Mouse (Mus musculus): ENCODE measurements at regions not wholly inside any gene's neighbourhood (a gene's known extent, or its start where the extent isn't known, plus 50 kb on each side); places are given as distances from the start of the nearest gene placed in this dataset.

- H3K4me3 ChIP-seq (replicated peaks; ENCODE audit: low read length): no peak overlapping the region
- H3K9me3 ChIP-seq (ENCODE audit: low read length): peaks cover 5% of the 10 kb centered on the region
- H3K4me1 ChIP-seq (replicated peaks; ENCODE audit: low read depth, low read length): no peaks in the 10 kb centered on the region
- H3K27me3 ChIP-seq (ENCODE audit: insufficient read depth, low read length): no peaks in the 10 kb centered on the region
- TF ChIP-seq CTCF (conservative IDR thresholded peaks at IDR 0.05; ENCODE audit: low read length) (no peak), NANOG (IDR thresholded peaks at IDR 0.05; ENCODE audit: borderline replicate concordance, low read length) (no peak), POU5F1 (IDR thresholded peaks at IDR 0.05; ENCODE audit: borderline replicate concordance, low read length) (no peak)
- no peaks in the 10 kb centered on the region for H3K36me3 ChIP-seq (ENCODE audit: insufficient read depth, low read length)
Measured at GRCm38 (mm10) chr12:112363349-112363748, 125.9 kb upstream of the A530016L24Rik start.

- TF ChIP-seq POU5F1 (IDR thresholded peaks at IDR 0.05; ENCODE audit: borderline replicate concordance, low read length) (no peak), NANOG (IDR thresholded peaks at IDR 0.05; ENCODE audit: borderline replicate concordance, low read length) (no peak), CTCF (conservative IDR thresholded peaks at IDR 0.05; ENCODE audit: low read length) (no peak)
- Histone ChIP-seq H3K36me3 (ENCODE audit: insufficient read depth, low read length) (no peaks in the 10 kb centered on the region), H3K9me3 (ENCODE audit: low read length) (peaks cover 5% of the 10 kb centered on the region), H3K4me3 (replicated peaks; ENCODE audit: low read length) (no peak overlapping the region), H3K27me3 (ENCODE audit: insufficient read depth, low read length) (peaks cover 17% of the 10 kb centered on the region), H3K4me1 (replicated peaks; ENCODE audit: low read depth, low read length) (no peaks in the 10 kb centered on the region)
Measured at GRCm38 (mm10) chr12:112367221-112367620, 122.0 kb upstream of the A530016L24Rik start.

GRCm38 (mm10) chr12:112368112-112368511, 121.1 kb upstream of the A530016L24Rik start:
- no peaks in the 10 kb centered on the region for H3K4me1 ChIP-seq (replicated peaks; ENCODE audit: low read depth, low read length)
- peaks cover 5% of the 10 kb centered on the region for H3K9me3 ChIP-seq (ENCODE audit: low read length)
- peaks cover 17% of the 10 kb centered on the region for H3K27me3 ChIP-seq (ENCODE audit: insufficient read depth, low read length)
- no peak overlapping the region for H3K4me3 ChIP-seq (replicated peaks; ENCODE audit: low read length)
- H3K36me3 ChIP-seq (ENCODE audit: insufficient read depth, low read length): no peaks in the 10 kb centered on the region
- TF ChIP-seq POU5F1 (IDR thresholded peaks at IDR 0.05; ENCODE audit: borderline replicate concordance, low read length) (no peak), NANOG (IDR thresholded peaks at IDR 0.05; ENCODE audit: borderline replicate concordance, low read length) (no peak), CTCF (conservative IDR thresholded peaks at IDR 0.05; ENCODE audit: low read length) (no peak)

- H3K4me3 ChIP-seq (replicated peaks; ENCODE audit: low read length): no peak overlapping the region
- TF ChIP-seq CTCF (conservative IDR thresholded peaks at IDR 0.05; ENCODE audit: low read length): no peak
- TF ChIP-seq NANOG (IDR thresholded peaks at IDR 0.05; ENCODE audit: borderline replicate concordance, low read length): no peak
- TF ChIP-seq POU5F1 (IDR thresholded peaks at IDR 0.05; ENCODE audit: borderline replicate concordance, low read length): no peak
- H3K27me3 ChIP-seq (ENCODE audit: insufficient read depth, low read length): peaks cover 17% of the 10 kb centered on the region
- no peaks in the 10 kb centered on the region for H3K4me1 ChIP-seq (replicated peaks; ENCODE audit: low read depth, low read length)
- peaks cover 4% of the 10 kb centered on the region for H3K9me3 ChIP-seq (ENCODE audit: low read length)
- H3K36me3 ChIP-seq (ENCODE audit: insufficient read depth, low read length): no peaks in the 10 kb centered on the region
Measured at GRCm38 (mm10) chr12:112369581-112370371, 119.5 kb upstream of the A530016L24Rik start.

GRCm38 (mm10) chr12:112372234-112373050, 116.8 kb upstream of the A530016L24Rik start:
- no peaks in the 10 kb centered on the region for H3K4me1 ChIP-seq (replicated peaks; ENCODE audit: low read depth, low read length)
- no peak overlapping the region for H3K4me3 ChIP-seq (replicated peaks; ENCODE audit: low read length)
- H3K27me3 ChIP-seq (ENCODE audit: insufficient read depth, low read length): peaks cover 17% of the 10 kb centered on the region
- TF ChIP-seq NANOG (IDR thresholded peaks at IDR 0.05; ENCODE audit: borderline replicate concordance, low read length) (no peak), CTCF (conservative IDR thresholded peaks at IDR 0.05; ENCODE audit: low read length) (no peak), POU5F1 (IDR thresholded peaks at IDR 0.05; ENCODE audit: borderline replicate concordance, low read length) (no peak)
- no peaks in the 10 kb centered on the region for H3K36me3 ChIP-seq (ENCODE audit: insufficient read depth, low read length)
- H3K9me3 ChIP-seq (ENCODE audit: low read length): no peaks in the 10 kb centered on the region

- no peak for TF ChIP-seq CTCF (conservative IDR thresholded peaks at IDR 0.05; ENCODE audit: low read length)
- no peak for TF ChIP-seq NANOG (IDR thresholded peaks at IDR 0.05; ENCODE audit: borderline replicate concordance, low read length)
- TF ChIP-seq POU5F1 (IDR thresholded peaks at IDR 0.05; ENCODE audit: borderline replicate concordance, low read length): no peak
- no peaks in the 10 kb centered on the region for H3K4me1 ChIP-seq (replicated peaks; ENCODE audit: low read depth, low read length)
- peaks cover 20% of the 10 kb centered on the region for H3K27me3 ChIP-seq (ENCODE audit: insufficient read depth, low read length)
- H3K36me3 ChIP-seq (ENCODE audit: insufficient read depth, low read length): no peaks in the 10 kb centered on the region
- no peak overlapping the region for H3K4me3 ChIP-seq (replicated peaks; ENCODE audit: low read length)
- no peaks in the 10 kb centered on the region for H3K9me3 ChIP-seq (ENCODE audit: low read length)
Measured at GRCm38 (mm10) chr12:112373966-112374365, 115.3 kb upstream of the A530016L24Rik start.

GRCm38 (mm10) chr12:112376236-112376635, 113.0 kb upstream of the A530016L24Rik start:
- Histone ChIP-seq H3K27me3 (ENCODE audit: insufficient read depth, low read length) (peaks cover 21% of the 10 kb centered on the region), H3K9me3 (ENCODE audit: low read length) (no peaks in the 10 kb centered on the region), H3K4me3 (replicated peaks; ENCODE audit: low read length) (no peak overlapping the region), H3K36me3 (ENCODE audit: insufficient read depth, low read length) (no peaks in the 10 kb centered on the region), H3K4me1 (replicated peaks; ENCODE audit: low read depth, low read length) (no peaks in the 10 kb centered on the region)
- TF ChIP-seq NANOG (IDR thresholded peaks at IDR 0.05; ENCODE audit: borderline replicate concordance, low read length) (no peak), CTCF (conservative IDR thresholded peaks at IDR 0.05; ENCODE audit: low read length) (no peak), POU5F1 (IDR thresholded peaks at IDR 0.05; ENCODE audit: borderline replicate concordance, low read length) (no peak)

- Histone ChIP-seq H3K4me1 (replicated peaks; ENCODE audit: low read depth, low read length) (no peaks in the 10 kb centered on the region), H3K27me3 (ENCODE audit: insufficient read depth, low read length) (peaks cover 21% of the 10 kb centered on the region), H3K9me3 (ENCODE audit: low read length) (no peaks in the 10 kb centered on the region), H3K4me3 (replicated peaks; ENCODE audit: low read length) (no peak overlapping the region), H3K36me3 (ENCODE audit: insufficient read depth, low read length) (no peaks in the 10 kb centered on the region)
- TF ChIP-seq POU5F1 (IDR thresholded peaks at IDR 0.05; ENCODE audit: borderline replicate concordance, low read length): no peak
Measured at GRCm38 (mm10) chr12:112376701-112377100, 112.5 kb upstream of the A530016L24Rik start.

Data from E14TG2a.4 (cell line).